Mouse (Mus musculus) adrenal gland, postnatal 4 days (tissue): Measurements from ENCODE around the gene Kremen1. TPM values are rescaled to one million over a fixed set of nuclear protein-coding genes. Genes with fewer than 3 reads are reported as not detected.

Source experiments
- DNase-seq, 2 experiments: peaks; one replicate each; pipeline ENCODE4 v3.0.0; 2021 to 2022; ENCODE audit warnings: low spot score in 2 of 2, mixed read lengths in 2 of 2
- total RNA-seq, 2 experiments: library from RNA; stranded (reverse); gene quantifications; 2 replicates each; pipeline ENCODE4 v1.2.3; 2021

Gene Kremen1
- total RNA-seq, 2 experiments from 2014 or later, result 26.9 to 27.2 TPM

DNA sequence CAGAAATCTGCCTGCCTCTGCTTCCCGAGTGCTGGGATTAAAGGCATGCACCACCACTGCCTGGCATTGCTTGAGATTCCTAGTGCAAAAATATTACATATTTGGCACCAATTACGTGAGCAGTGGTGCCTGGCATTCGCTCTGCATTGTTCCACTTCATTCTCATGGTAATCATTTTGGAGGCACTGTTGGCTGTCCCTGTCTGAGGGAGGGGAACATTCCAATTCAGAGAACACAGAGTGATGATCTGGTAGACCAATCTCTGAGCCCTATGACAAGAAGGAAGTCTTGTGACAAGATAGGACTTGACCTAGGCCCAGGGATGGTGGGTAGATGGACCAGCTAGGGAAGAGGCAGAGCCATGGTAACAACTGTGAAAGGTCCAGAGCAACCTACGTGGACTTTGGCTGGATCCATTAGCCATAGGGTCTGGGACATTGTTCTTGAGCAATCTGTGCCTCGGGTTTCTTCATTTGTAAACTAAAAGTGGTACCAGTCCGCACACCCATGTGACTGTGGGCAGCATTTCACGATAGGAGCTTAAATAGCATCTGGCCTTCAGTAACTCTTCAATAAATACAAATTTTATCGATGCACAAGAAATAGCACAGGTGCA lies 8.6 kb upstream of the Kremen1 start:
- no peak for DNase-seq

DNA sequence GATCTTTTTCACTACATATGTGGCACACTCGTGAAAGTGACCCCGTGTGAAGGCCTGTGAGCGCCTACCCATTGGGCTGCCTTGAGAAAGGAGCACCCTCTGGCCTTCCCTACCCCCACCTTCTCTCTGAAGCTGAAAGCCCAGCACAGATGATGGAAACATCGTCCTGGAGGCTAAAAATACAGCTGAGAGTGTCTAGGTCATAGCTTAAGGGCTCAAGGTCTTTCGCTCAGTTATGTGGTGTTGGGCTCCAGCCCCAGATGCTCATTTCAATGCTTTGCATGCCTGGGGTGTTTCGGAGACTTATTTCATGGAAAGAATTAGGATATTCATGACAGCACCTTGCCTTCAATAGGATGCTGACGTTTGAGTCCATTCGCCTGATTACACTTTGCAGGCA lies 4.4 kb upstream of the Kremen1 start:
- DNase-seq, result no peak

DNA sequence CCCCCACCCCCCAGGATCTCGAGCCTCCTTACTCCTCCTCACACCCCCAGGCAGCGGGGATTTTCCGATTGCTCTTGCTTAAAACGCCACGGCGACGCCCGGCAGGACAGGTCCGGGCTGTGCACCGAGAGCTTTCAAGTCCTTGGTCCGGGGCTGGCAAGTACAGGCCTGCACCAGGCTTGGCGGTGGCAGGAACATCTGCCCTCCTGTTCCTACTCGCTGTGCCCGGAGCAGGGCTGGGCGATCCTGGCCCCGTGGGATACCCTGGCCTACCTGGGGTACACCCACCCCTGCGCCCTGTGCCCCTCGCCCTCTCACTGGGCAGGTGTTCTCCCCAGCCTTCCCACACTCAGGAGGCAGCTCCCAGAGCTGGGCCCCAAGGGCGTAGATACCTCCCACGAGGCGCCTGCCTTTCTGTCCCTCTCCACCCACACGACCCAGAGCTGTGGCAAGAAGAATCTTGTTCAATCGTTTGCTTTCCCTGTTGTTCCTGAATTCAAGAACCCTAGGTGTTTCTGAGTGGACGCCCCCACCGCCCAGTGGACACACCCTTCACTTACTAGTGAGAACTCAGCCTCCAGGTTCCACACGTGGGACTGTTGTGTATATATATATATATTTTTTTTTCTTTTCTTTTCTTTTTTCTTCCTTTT lies 1.8 kb upstream of the Kremen1 start:
- DNase-seq, result no peak

DNA sequence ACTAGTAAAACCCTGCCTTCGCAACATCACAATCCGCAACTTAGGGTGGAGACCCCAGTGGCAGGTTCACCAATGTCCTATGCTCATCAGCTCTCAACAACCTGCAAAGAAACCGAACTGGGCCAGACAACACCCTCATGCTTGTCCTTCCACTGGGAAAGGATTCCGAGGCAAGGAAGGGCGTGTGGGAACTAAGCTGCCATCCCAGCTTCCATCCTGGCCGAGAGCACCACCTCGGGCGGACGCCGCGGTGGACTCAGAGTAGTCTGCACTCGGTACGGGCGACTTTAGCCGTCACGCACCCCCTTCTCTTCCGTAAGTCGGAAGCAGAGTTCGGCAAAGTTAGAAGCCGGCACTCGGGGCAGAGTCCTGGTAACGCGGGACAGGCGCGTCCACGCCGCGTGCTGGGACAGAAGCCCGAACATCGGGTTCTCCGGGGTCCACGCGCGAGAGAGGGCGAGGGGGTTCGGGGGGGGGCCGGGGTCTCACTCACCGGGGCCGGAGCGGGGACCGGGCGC lies 357 bp downstream of the Kremen1 start:
- DNase-seq, result no peak

DNA sequence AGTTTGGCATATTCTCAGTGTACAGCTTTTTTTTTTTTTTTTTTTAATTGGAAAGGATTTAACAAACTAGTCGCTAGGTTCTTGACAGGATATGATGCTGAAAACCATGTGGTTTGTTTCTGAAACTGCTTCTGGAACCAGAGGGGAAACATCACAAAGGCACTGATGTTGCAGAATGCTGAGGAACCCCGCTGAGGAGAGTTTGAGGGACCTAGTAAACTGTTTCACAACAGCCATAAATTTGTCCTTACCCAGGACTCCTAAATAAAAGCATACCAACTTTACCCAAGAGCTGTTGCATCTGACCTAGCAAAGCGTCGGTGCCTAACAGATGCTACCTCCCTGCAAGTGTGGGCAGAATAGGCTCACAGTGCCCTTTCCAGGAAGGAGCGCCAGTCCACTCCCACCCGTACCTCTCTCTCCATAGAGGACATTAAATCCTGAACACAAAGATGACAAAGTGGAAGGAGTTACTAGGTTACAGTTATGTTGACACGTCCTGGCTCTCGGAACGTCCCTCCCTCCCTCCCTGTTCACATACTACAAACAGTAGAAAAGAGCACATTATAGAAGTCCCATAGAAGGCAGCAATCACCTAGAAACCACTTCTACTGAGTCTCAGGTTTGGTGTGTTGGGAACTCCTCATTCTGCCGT lies 1.3 kb downstream of the Kremen1 start:
- DNase-seq, result no peak

DNA sequence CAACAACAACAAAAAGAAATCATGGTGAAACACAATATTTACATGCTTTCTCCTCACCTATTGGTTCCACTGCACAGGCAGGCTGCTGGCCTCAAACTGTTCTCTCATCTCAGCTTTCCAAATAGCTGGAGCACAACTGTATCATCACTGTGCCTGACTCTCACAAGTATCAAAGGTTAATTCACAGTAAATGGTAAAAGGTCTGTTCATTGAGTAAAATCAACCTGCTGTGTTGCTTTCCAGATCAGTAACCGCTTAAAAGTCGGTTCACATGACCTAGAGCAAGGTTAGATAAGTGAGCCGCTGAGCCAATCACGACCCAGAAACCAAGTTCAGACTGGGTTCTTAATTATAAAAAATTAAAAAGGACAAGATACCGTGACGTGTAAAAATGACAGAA lies 3.3 kb downstream of the Kremen1 start:
- no peak for DNase-seq

DNA sequence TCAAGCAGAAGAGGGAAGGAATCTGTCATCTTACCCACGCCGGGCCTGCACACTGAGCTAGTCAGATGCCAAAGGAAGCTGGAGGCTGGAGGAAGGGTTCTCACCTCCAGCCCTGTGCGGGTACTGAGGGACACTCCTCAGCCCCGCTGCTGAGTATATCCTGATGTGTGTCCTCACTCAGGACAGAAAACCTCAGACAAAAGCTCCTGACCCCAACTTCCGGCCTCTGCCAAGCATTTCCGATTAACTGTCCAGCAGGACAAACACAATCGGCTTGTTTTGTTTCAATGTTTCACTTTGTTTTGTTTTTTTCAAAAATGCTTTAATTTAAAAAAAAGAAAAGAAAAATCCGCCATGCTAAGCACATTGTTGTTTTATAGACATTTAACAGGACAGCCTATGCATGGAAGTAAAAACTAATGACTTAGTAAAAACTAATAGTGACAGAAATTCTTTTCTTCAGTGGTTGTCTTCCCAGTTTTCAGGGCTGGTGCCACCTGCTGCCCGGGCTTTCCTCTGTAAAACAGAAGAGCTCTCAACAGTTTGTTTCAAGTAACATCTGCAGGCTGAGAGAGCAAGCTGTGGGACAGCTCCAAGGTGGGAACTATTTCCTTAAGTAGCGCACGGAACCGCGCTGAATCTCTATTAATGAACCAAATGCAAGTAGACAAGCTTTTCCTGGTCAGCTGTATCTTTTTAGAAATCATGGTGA lies 4.1 kb downstream of the Kremen1 start:
- no peak for DNase-seq

DNA sequence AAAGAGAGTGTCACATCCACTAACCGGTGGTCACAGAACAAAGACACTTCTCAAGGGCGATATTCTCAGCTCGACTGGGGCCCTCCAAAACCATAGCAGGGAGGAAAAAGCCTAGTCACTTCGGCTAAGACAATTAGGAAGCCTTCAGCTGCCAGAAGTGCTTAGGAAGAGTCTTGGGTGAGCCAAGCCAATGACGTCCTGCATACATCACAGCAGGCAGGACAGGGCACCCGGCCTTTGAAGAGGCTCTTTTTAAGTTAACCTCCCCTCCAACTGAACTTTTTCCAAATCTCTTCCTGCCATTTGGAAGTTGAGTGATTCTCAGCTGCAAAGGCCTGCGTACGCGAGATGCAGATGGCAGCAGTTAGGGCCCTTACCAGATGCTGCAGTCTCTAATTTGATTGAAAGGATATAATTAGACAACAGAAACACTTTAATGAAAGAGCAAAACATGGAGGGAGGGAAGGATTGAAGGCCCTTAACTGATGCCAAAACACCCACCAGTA lies 5.8 kb downstream of the Kremen1 start:
- no peak for DNase-seq

DNA sequence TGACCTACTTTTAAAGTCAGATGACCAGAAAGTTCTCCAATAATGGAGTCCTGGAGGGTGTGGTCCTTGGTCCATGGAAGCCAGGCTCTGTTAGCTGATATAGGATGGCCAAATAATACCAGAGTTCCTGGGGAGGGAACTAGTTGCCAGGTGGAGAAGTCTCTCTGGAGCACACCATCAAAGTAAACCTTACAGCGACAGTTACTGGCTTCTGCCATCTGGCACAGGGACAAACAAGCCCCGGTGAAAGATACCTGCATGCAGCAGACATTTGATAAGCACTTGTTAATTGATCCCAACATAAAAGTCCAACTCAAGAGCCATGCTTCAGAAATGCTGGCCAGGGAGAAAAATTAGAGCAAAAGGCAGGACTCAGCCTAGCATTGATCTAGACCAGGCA lies 7.3 kb downstream of the Kremen1 start:
- no peak for DNase-seq

DNA sequence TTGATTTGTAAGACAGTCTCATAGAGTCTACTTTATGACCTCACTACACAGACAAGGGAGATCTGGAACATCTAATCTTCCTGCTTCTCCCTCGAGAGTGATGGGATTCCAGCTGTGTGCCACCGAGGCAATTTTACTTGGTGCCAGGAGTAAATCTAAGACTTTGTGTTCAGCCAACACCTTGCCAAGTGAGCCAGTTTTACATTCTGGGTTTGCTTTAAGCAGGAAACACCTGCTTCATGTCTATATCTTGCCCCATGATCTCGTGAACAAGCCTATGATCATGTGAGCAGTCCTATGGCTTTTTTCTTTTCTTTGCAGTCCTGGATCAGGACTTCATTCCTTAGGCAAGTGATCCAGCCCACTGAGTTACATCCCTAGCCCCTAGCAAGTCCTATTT lies 7.8 kb downstream of the Kremen1 start:
- no peak for DNase-seq

DNA sequence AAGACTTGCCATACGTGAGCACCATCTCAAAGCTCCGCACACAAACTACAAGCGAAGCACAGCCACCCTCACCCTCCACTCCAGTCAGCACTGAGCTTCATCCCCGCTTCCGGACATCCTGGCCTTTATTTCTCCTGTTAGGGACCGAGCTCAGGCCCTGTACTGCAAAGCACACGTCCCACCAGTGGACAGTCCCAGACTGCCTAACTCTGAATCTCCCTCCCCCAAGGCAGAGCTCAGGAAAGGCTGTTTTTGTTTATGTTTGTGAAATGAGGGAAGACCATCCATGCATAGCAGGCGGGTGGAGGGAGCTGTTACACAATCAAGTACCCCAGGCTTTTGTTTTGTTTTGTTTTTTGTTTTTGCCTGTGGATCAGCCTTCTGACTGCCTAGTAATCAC lies 8.6 kb downstream of the Kremen1 start:
- no peak for DNase-seq

DNA sequence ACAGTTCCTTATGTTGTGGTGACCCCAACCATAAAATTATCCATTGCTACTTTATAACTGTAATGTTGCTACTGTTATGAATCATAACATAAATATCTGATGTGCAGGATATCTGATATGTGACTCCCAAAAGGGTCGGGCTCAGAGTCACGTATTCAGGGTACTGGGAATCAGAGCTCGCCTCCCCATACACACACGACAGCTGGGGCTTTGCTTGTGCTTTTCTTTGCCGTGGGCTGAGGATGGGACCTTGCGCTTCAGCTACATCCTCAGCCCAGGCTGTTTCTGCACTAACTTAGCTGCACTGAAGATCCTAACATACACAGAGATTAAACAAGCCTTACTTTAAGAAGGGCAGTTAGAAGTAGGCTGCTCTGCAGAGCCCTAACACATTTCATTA lies 10.2 kb downstream of the Kremen1 start:
- no peak for DNase-seq

DNA sequence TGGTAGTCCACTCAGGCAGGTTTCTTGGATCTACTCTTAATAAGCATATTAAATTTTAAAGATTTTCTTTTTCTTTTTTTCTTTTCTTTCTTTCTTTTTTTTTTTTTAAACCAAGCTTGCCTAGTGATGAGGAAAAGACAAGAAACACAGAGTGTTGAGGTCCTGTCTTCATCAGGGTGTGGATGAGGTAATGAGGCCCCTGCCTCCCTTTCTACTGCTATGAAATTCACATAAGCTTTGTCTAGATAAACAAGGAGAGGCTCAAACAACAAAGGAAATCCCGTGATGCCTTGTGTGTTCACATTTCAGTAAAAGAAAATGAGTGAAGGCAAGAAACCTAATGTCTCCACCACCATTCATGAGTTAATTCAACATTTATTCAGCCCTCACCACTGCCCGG lies 13.2 kb downstream of the Kremen1 start:
- no peak for DNase-seq

DNA sequence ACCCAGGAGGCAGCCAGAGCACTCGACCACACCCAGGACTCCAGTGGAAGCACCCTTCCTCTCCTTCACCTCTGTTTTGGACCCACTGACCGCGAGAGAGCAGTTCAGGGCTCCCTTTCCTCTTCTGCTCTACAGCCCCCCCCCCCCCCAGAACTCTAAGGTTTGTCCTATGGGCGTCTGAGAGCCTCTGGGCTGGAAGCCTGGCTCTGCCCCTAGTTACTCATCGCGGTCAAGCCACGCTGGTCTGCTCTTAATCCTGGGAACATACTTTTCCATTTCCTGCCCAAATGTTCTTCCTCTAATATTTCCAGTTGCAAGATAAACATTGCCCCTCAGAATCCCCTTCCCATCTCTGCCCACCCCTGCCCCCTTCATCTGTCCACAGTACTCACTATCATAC lies 15.9 kb downstream of the Kremen1 start:
- no peak for DNase-seq

DNA sequence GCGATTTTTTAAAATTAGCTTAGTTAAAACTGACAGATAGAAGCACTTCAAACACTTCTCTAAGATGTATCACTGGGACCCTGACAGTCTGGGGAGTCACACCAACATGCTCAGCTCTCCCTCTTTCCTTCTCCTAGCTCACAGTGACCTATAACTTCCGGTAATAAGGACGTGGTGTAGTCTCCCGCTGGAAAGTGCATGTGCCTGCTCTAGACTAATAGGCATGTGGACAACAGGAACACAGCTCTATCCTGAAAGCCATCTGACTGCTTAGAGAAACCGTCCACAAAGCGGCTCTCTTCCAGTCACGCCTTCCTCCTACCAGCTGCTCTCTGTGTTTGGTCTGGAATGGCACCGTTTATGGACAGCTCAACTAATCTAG lies 16.6 kb downstream of the Kremen1 start:
- no peak for DNase-seq

DNA sequence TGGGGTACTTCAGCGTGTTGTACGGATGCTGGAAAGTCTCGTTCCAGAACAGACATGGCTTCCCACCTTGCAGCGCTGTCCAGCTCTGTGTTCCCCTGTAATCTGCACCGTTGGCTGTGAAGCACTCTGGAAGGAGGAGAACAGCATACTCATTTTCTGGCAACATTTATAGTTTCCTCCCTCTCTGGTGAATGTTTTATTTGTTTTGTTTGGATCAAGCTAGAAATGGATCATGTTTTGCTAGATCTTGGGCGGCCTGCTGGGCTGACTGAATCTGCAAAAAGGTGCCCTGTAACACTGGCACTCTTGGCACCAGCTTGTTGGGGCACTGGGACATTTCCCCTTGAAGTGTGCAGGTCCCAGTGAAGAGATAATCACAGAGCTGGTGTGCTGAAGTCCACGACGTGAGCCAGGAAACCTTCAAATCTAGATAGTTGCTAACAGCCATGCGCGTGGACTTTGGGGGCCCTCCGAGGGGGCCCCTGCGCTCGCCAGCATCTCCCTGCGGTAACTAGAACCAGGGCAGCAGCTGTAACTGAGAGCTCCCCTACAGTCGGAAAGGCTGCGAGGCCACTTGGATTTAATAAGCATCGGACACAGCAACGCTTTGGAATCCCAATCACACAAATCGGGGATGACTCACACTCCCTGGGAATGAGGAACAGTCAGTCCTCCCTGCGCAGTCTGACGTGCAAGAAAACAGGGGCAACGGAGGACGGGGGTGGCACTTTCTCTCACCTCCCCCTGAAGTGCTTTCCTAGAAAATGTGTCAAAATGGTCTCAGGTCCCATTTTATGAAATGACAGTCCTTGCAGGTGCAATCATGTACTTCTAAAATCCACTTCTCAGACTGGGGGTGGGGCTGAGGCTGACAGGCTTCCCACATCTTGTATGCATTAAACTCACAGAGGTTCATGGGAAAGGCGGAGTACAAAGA lies 17.3 kb downstream of the Kremen1 start:
- no peak for DNase-seq

DNA sequence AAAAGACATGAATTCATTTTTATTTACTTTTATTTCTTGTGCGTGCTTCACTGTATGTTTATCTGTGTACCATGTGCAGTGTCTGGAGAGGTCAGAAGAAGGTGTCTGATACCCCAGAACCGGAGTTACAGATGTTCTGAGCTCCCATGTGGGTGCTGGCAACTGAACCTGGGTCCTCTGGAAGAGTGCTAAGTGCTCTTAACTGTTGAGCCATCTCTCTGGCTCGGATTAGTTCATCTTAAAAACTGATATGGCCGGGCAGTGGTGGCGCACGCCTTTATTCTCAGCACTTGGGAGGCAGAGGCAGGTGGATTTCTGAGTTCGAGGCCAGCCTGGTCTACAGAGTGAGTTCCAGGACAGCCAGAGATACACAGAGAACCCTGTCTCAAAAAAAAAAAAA lies 18.1 kb downstream of the Kremen1 start:
- no peak for DNase-seq

DNA sequence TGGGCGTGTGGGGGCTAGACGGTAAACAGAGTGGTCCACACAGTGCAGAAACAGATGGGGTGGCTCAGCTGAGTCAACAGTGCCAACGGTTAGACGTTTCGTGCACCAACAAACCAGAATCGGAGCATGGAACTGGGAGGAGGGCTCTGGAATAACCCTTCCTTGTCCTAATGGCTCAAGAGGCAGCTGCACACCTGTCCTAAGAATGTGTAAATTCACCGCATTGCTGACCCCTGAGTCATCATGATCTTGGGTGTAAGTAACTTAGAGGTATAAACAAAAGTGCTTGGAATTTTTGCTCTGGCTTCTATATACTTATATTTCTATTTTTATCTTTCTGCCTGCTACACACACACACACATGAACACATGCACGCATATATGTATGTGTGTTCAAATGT lies 19.2 kb downstream of the Kremen1 start:
- DNase-seq, result no peak

DNA sequence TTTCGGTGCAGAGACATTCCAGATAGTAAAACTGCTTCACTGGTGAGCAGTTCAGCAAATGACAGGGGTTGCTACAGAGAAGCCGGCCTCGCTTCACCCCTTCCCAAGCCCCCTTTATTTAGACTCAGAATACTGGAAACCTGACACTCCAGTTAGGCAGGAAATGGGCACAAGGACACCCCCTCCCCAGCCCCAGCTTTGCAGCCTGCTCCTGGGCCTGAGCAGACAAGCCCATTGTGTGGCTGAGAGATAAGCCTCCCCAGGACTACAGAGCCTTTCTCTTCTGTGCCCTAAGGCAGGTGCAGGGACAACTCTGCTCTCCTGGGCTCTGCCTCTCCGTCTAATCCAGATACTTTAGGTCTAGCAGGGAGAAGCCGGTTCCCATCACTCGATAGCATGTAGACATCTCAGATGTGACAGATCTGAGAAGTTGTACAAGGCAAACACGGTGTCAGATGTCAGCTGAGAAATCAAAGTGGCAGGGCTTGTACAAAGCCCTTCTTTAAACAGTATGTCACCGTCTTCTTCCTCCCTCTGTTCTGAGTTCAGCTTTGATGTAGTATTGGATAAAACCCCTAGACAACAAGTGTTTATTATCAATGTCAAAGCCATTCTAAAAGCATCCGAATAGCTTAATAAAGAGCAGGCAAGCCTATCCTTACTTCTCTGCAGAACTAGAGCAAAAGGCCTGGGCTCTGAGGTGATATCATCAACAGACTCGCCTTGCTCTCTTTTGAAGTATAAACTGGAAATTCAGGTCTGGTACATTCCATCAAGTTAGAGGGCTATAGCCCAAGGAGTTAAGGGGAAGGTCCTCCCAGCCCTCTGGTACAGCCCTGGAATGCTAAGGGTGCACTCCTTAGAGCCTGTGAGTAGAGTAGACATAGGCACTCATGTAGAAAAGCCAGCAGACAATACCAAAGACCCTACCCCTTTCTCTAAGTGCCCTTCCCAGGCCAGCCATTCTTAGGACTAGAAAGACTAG lies 21.4 kb downstream of the Kremen1 start:
- DNase-seq, result no peak
